Mouse (Mus musculus) liver, adult 2 months (tissue): ENCODE results near the gene Wfikkn1.

Experiments
- CTCF ChIP-seq: fragments of 200-500 bp; IDR thresholded peaks from 2 replicates; pipeline ENCODE4 v1.5.1; 2011; ENCODE audit warnings: low read depth, low read length, control low read depth
- POLR2A ChIP-seq: fragments of 200-500 bp; IDR thresholded peaks from 2 replicates; pipeline ENCODE4 v1.6.1; 2011; ENCODE audit warnings: low read length, control low read depth; ENCODE audit not compliant: insufficient read depth; ENCODE audit errors: extremely low read depth

- no peak for TF ChIP-seq CTCF
- no peak for TF ChIP-seq POLR2A
These were observed 22.4 kb upstream of the Wfikkn1 start for GRCm38 (mm10) chr17:25903061-25903460.
